Mouse (Mus musculus) forebrain, embryonic 13.5 days (tissue): ENCODE measurements around the gene Vmn2r63. TPM values are rescaled to one million over a fixed set of nuclear protein-coding genes. Genes with fewer than 3 reads are reported as not detected.
"Not testable (repeated sequence)": the region's sequence is repeated elsewhere in the genome, so short reads cannot be mapped to it uniquely, and the experiment has no call there.

Experiments used
- ATAC-seq: fragments of 200-750 bp; cut with Nextera tagmentation; 2 replicates; pipeline ENCODE4 v1.8.0; 2017
- H3K27ac ChIP-seq: fragments of 300-500 bp; sonication (generic); 2 replicates; pipeline ENCODE4 v1.5.1; 2015; ENCODE audit warnings: inconsistent platforms, mild to moderate bottlenecking, moderate library complexity
- H3K27me3 ChIP-seq: fragments of 300-500 bp; sonication (generic); 2 replicates; pipeline ENCODE4 v1.6.1; 2015; ENCODE audit warnings: mild to moderate bottlenecking, inconsistent platforms
- H3K36me3 ChIP-seq: fragments of 300-500 bp; sonication (generic); 2 replicates; pipeline ENCODE4 v1.6.1; 2015; ENCODE audit warnings: mild to moderate bottlenecking, inconsistent platforms; ENCODE audit not compliant: poor library complexity, severe bottlenecking
- H3K4me1 ChIP-seq: fragments of 300-500 bp; sonication (generic); 2 replicates; pipeline ENCODE4 v1.6.1; 2015; ENCODE audit warnings: inconsistent platforms
- H3K4me2 ChIP-seq: fragments of 300-500 bp; sonication (generic); 2 replicates; pipeline ENCODE4 v1.6.1; 2015; ENCODE audit warnings: inconsistent platforms, mild to moderate bottlenecking, moderate library complexity
- H3K4me3 ChIP-seq: fragments of 300-500 bp; sonication (generic); 2 replicates; pipeline ENCODE4 v1.5.1; 2015; ENCODE audit warnings: mild to moderate bottlenecking, inconsistent platforms
- H3K9ac ChIP-seq: fragments of 300-500 bp; sonication (generic); 2 replicates; pipeline ENCODE4 v1.6.1; 2015; ENCODE audit warnings: mild to moderate bottlenecking, inconsistent platforms
- H3K9me3 ChIP-seq: fragments of 300-500 bp; sonication (generic); replicated peaks from 2 replicates; pipeline ENCODE4 v1.6.1; 2016; ENCODE audit warnings: inconsistent platforms
- WGBS: fragments of 180-500 bp; shearing (Covaris S2); methylation state at CpG from one replicate; pipeline ENCODE4 v1.1.7; 2015; 5-methylcytosine and 5-hydroxymethylcytosine counted together
- microRNA-seq: library from miRNA; unstranded; fragments of <30 nt; microRNA quantifications from one replicate; pipeline ENCODE4, GENCODE M21; 2016
- polyA plus RNA-seq: library from polyadenylated mRNA; unstranded; fragments of >200 nt; fragmentation: Nextera tagmentation; extraction: Ambion mirVana; gene quantifications from 2 replicates; pipeline ENCODE4 v1.2.1, GENCODE M21; 2015

The Vmn2r63 gene
- not detected in 2 replicates for polyA plus RNA-seq

GRCm38 (mm10) chr7:42933722-42934121 lies at the start of gene Vmn2r63:
TSS of gene Vmn2r63 (minus strand) at chr7:42933822.
- H3K27ac ChIP-seq, H3K4me2 ChIP-seq, H3K9me3 ChIP-seq, H3K9ac ChIP-seq, H3K4me1 ChIP-seq, H3K36me3 ChIP-seq, H3K4me3 ChIP-seq, H3K27me3 ChIP-seq, ATAC-seq: not testable (repeated sequence)

- 91% methylated on average over 10 of the region's 10 CpGs for WGBS
- no peaks in the 10 kb centered on the region for H3K27me3 ChIP-seq
- no peaks in the 10 kb centered on the region for H3K4me1 ChIP-seq
- H3K4me3 ChIP-seq: no peak overlapping the region
- H3K9me3 ChIP-seq: peaks cover 56% of the 10 kb centered on the region
- H3K27ac ChIP-seq: no peak overlapping the region
- ATAC-seq: no peak
- H3K36me3 ChIP-seq: no peaks in the 10 kb centered on the region
- no peak overlapping the region for H3K4me2 ChIP-seq
- no peak overlapping the region for H3K9ac ChIP-seq
These were observed 47.1 kb upstream of the Vmn2r63 start for GRCm38 (mm10) chr7:42980739-42981138.

GRCm38 (mm10) chr7:42980098-42980497 lies 46.5 kb upstream of the Vmn2r63 start:
- 84% methylated on average over 11 of the region's 11 CpGs for WGBS
- Histone ChIP-seq H3K9ac (no peak overlapping the region), H3K9me3 (peaks cover 54% of the 10 kb centered on the region), H3K36me3 (no peaks in the 10 kb centered on the region), H3K4me3 (no peak overlapping the region), H3K27ac (no peak overlapping the region), H3K4me2 (no peak overlapping the region), H3K27me3 (no peaks in the 10 kb centered on the region), H3K4me1 (no peaks in the 10 kb centered on the region)
- ATAC-seq: no peak

- Histone ChIP-seq H3K4me3 (no peak overlapping the region), H3K27me3 (no peaks in the 10 kb centered on the region), H3K36me3 (no peaks in the 10 kb centered on the region), H3K27ac (no peak overlapping the region), H3K9ac (no peak overlapping the region), H3K4me1 (no peaks in the 10 kb centered on the region), H3K4me2 (no peak overlapping the region), H3K9me3 (peaks cover 63% of the 10 kb centered on the region)
- no peak for ATAC-seq
- WGBS: 66% methylated on average over 9 of the region's 9 CpGs
These were observed 31.6 kb upstream of the Vmn2r63 start for GRCm38 (mm10) chr7:42965246-42965645.

GRCm38 (mm10) chr7:42898067-42898466 lies 35.6 kb downstream of the Vmn2r63 start:
- H3K27me3 ChIP-seq, H3K36me3 ChIP-seq, H3K4me1 ChIP-seq, H3K4me2 ChIP-seq, H3K9ac ChIP-seq, H3K27ac ChIP-seq, ATAC-seq, H3K4me3 ChIP-seq: not testable (repeated sequence)
- 86% methylated on average over 2 of the region's 2 CpGs for WGBS
- H3K9me3 ChIP-seq: peaks cover 31% of the 10 kb centered on the region

- no peak overlapping the region for H3K4me3 ChIP-seq
- ATAC-seq: no peak
- H3K9me3 ChIP-seq: peaks cover 19% of the 10 kb centered on the region
- H3K27ac ChIP-seq: no peak overlapping the region
- H3K4me2 ChIP-seq: no peak overlapping the region
- no peaks in the 10 kb centered on the region for H3K36me3 ChIP-seq
- 46% methylated on average over 23 of the region's 23 CpGs for WGBS
- H3K4me1 ChIP-seq: no peaks in the 10 kb centered on the region
- H3K9ac ChIP-seq: no peak overlapping the region
- no peaks in the 10 kb centered on the region for H3K27me3 ChIP-seq
These were observed 55.5 kb downstream of the Vmn2r63 start for GRCm38 (mm10) chr7:42878090-42878489.

- not testable (repeated sequence) for H3K27ac ChIP-seq, H3K4me1 ChIP-seq, H3K27me3 ChIP-seq, H3K4me3 ChIP-seq, H3K9ac ChIP-seq, H3K4me2 ChIP-seq, ATAC-seq, H3K36me3 ChIP-seq
- peaks cover 27% of the 10 kb centered on the region for H3K9me3 ChIP-seq
- WGBS: 84% methylated on average over 8 of the region's 8 CpGs
These were observed 66.7 kb downstream of the Vmn2r63 start, which contains the start of gene Gm2381 for GRCm38 (mm10) chr7:42866801-42867458. TSS of gene Gm2381 (minus strand) at chr7:42867234.

Small RNAs within 50 kb of the gene (microRNA-seq; reads per million reads assigned to microRNA genes)
- not detected for gene Gm23256

Other genes starting within 250 kb of the Vmn2r63 start
- 5.4 and 6.4 TPM in 2 replicates for gene Zfp975, start 241.1 kb downstream of the Vmn2r63 start, polyA plus RNA-seq
- not detected in 2 replicates for gene Gm17067, start 206.8 kb downstream of the Vmn2r63 start, polyA plus RNA-seq
- gene Vmn2r62, start 140.3 kb downstream of the Vmn2r63 start, polyA plus RNA-seq: not detected in 2 replicates
- gene Gm2381, start 66.6 kb downstream of the Vmn2r63 start, polyA plus RNA-seq: not detected in 2 replicates
- not detected in 2 replicates for gene Gm9268, start 84.9 kb upstream of the Vmn2r63 start, polyA plus RNA-seq
- not detected in 2 replicates for gene Zfp936, start 180.4 kb upstream of the Vmn2r63 start, polyA plus RNA-seq